Mouse (Mus musculus) hindbrain, embryonic 16.5 days (tissue): ENCODE measurements around the gene Spats1. TPM values are rescaled to one million over a fixed set of nuclear protein-coding genes. Genes with fewer than 3 reads are reported as not detected.

Experiments
- polyA plus RNA-seq: library from polyadenylated mRNA; unstranded; fragments of >200 nt; fragmentation: Nextera tagmentation; extraction: Ambion mirVana; gene quantifications from 2 replicates; pipeline ENCODE4 v1.2.1, GENCODE M21; 2015

Gene Spats1
- polyA plus RNA-seq, 1 experiment from 2014 or later = 3.5 TPM

Other genes starting within 250 kb of the Spats1 start
- 54.7 and 57.0 TPM in 2 replicates for gene Cdc5l, start 41.7 kb downstream of the Spats1 start, polyA plus RNA-seq
- gene Aars2, start 31.4 kb upstream of the Spats1 start, polyA plus RNA-seq = 20.6 and 21.7 TPM in 2 replicates
- gene Tcte1, start 48.0 kb upstream of the Spats1 start, polyA plus RNA-seq = 6.1 and 6.3 TPM in 2 replicates
- gene Tmem151b, start 74.3 kb upstream of the Spats1 start, polyA plus RNA-seq = 29.3 and 31.7 TPM in 2 replicates
- gene Nfkbie, start 80.3 kb upstream of the Spats1 start, polyA plus RNA-seq = 6.1 and 6.8 TPM in 2 replicates
- gene Slc35b2, start 88.5 kb upstream of the Spats1 start, polyA plus RNA-seq = 96.2 and 101 TPM in 2 replicates
- gene Hsp90ab1, start 97.9 kb upstream of the Spats1 start, polyA plus RNA-seq = 1,542 and 1,571 TPM in 2 replicates
- 55.7 and 56.5 TPM in 2 replicates for gene Slc29a1, start 124.2 kb upstream of the Spats1 start, polyA plus RNA-seq
- 1.2 TPM in 1 of 2 replicates, not detected in the other for gene Mymx, start 126.7 kb upstream of the Spats1 start, polyA plus RNA-seq
- 0.75 and 0.79 TPM in 2 replicates for gene Capn11, start 183.9 kb upstream of the Spats1 start, polyA plus RNA-seq
- gene Mrpl14, start 210.9 kb upstream of the Spats1 start, polyA plus RNA-seq = 128 and 134 TPM in 2 replicates
- 147 and 148 TPM in 2 replicates for gene Tmem63b, start 211.5 kb upstream of the Spats1 start, polyA plus RNA-seq